Mouse (Mus musculus) skeletal muscle tissue, adult 2 months (tissue): ENCODE results near the gene Col3a1.
A peak's percentile ranks its signal among the peaks of the same experiment; 100 is the strongest.

Experiments
- DNase-seq: peaks from one replicate; pipeline ENCODE4 v3.0.0-alpha.2; 2012; ENCODE audit warnings: low read depth, low spot score

Col3a1 gene

GRCm38 (mm10) chr1:45379992-45380690 is 68.8 kb downstream of the Col3a1 start:
- peak; percentile 29 for DNase-seq

- DNase-seq: peak; percentile 42
Measured at GRCm38 (mm10) chr1:45381866-45382265, 70.5 kb downstream of the Col3a1 start.
